Mouse (Mus musculus) cortical plate, adult 2 months (tissue): ENCODE results near the gene Ddx49.

Experiments
- CTCF ChIP-seq: fragments of 200-500 bp; IDR thresholded peaks from 2 replicates; pipeline ENCODE4 v1.5.1; 2011; ENCODE audit warnings: mild to moderate bottlenecking, control low read depth, low read length; ENCODE audit not compliant: insufficient read depth; ENCODE audit errors: extremely low read depth
- POLR2A ChIP-seq: fragments of 200-500 bp; IDR thresholded peaks from 2 replicates; pipeline ENCODE4 v1.6.1; 2011; ENCODE audit warnings: mild to moderate bottlenecking, low read length, control low read depth; ENCODE audit not compliant: insufficient read depth; ENCODE audit errors: extremely low read depth

DNA sequence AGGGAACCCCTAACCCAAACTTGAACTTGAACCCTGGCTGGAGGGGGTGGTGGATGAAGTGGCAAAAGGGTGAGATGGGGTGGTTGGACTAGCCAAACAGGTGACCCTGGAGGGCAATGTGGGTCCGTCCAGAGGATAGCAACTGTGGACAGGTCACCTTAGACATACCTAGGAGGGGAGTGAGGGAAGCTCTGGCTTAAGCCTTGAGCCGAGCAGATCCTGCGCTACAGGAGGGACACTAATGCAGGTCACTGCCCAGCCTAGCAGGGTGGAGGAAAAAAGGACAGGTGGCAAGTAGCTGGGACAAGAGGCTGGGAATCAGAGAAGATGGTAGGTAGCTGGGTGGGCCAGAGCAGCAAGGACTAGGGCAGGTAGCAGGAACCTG lies 49.7 kb upstream of the Ddx49 start:
- TF ChIP-seq CTCF = no peak
- TF ChIP-seq POLR2A = no peak
